Mouse (Mus musculus): ENCODE results near the gene Rasip1. TPM values are rescaled to one million over a fixed set of nuclear protein-coding genes. Genes with fewer than 3 reads are reported as not detected.

Gene Rasip1
- total RNA-seq, 2 experiments from 2014 or later, result 6.1 to 8.0 TPM

DNA sequence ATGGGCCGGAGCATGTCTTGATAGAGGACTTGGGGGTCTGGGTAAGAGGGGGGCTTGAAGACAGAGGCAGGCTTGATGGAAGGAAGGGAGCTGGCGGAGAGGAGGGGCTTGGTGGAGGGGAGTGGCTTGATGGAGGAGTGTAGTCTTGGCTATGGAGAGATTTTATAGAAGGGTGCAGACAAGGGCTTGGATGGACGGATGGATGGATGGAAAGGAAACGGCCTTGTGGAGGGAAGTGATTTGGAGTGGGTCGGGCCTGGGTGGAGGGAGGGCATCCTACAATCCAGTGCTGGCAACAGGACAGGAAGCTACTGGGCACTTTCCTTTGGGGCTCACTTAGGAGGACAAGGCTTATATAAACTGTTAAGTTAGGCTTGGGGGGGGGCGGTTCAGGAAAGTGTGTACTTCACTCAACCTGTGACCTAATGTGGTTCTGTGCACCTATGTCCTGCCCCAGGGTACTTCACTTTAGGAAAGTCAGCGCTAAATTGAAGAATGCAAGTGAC, 664 bp upstream of the Rasip1 start:
- peak overlapping the region; percentile 21; the same call in 1 of the 2 replicates for H3K27ac ChIP-seq
- H3K4me3 ChIP-seq, result no peak overlapping the region
- TF ChIP-seq CTCF (IDR thresholded peaks at IDR 0.05), result no peak
- intact Hi-C loops (cut with DNase I), result no loop called here
- DNase-seq (ENCODE audit: extremely low spot score in 1 of 2, low spot score in 2 of 2), result no peak

DNA sequence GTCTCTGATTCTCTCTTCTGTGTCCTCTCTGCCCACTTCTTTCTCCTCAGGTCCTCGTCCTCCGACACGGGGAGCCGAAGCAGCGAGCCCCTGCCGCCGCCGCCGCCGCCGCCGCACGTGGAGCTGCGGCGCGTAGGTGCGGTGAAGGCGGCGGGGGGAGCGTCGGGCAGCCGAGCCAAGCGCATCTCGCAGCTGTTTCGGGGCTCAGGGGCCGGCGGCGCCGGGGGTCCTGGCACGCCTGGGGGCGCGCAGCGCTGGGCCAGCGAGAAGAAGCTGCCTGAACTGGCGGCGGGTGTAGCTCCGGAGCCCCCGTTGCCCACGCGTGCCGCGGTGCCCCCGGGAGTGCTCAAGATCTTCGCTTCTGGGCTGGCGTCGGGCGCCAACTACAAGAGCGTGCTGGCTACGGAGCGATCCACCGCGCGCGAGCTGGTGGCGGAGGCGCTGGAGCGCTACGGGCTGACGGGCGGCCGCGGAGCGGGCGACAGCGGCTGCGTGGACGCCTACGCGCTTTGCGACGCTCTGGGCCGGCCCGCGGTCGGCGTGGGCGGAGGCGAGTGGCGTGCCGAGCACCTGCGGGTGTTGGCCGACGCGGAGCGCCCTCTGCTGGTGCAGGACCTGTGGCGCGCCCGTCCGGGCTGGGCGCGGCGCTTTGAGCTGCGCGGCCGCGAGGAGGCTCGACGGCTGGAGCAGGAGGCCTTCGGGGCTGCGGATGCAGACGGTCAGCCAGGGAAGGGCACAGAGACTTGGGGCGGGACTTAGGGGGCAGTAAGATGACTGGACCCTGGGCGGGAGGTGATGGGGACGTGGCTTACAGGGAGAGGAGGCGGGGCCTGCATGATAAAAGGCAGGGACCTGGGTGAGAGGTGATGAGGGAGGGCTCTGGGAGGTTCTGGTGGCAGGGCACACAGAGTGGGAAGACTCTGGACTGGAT, 1.3 kb downstream of the Rasip1 start:
- DNase-seq (ENCODE audit: extremely low spot score in 1 of 2, low spot score in 2 of 2), result peak; percentile 87
- H3K27ac ChIP-seq, result peak overlapping the region; percentile 84
- peak; percentile 93 for TF ChIP-seq CTCF (IDR thresholded peaks at IDR 0.05)
- intact Hi-C loops (cut with DNase I), result no loop called here
- peak overlapping the region; percentile 46 for H3K4me3 ChIP-seq

DNA sequence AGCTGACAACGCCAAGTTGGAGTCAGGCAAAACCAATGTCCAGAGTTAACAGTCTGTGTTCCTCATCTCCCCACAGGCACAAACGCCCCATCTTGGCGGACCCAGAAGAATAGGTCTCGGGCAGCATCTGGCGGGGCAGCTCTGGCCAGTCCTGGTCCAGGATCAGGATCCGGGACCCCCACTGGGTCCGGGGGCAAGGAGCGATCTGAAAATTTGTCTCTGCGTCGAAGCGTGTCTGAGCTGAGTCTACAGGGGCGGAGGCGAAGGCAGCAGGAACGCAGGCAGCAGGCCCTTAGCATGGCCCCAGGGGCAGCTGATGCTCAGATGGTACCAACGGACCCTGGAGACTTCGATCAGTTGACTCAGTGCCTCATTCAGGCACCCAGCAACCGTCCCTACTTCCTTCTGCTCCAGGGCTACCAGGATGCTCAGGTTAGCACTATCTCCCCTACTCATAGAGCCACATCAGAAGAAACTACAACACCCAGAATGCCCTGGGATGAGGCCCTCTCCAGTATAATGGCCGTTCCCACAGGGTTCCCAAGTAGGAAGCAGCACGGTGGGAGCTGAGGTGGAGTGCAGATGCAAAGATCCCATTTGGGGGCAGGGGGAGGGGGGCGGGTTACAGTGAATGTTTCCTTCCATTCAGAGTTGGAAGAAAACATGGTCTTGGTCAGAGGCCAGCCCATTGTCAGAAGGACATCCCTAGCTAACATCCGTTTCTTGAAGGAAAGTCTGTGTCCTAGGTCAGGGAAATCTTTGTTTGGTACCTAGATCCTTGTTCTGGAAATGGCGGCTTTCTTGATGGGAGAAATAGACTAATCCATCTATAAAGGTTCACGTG, 3.0 kb downstream of the Rasip1 start:
- Histone ChIP-seq H3K27ac (no peak overlapping the region), H3K4me3 (no peak overlapping the region)
- no peak for TF ChIP-seq CTCF (IDR thresholded peaks at IDR 0.05)
- intact Hi-C loops (cut with DNase I), result no loop called here
- no peak for DNase-seq (ENCODE audit: extremely low spot score in 1 of 2, low spot score in 2 of 2)

DNA sequence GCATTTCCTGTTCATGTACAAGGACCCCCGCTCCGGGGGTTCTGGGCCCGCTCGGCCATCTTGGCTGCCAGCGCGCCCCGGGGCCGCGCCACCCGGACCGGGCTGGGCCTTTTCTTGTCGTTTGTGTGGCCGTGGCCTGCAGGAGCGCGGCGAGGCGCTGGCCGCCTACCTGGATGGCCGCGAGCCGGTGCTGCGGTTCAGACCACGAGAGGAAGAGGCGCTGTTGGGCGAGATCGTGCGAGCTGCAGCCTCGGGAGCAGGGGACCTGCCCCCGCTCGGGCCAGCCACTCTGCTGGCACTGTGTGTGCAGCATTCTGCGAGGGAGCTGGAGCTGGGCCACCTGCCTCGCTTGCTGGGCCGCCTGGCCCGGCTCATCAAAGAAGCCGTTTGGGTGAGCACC, 5.2 kb downstream of the Rasip1 start:
- DNase-seq (ENCODE audit: extremely low spot score in 1 of 2, low spot score in 2 of 2), result peak in 1 of 2 experiments; percentile 36
- peak overlapping the region; percentile 64 for H3K27ac ChIP-seq
- peak overlapping the region; percentile 34 for H3K4me3 ChIP-seq
- TF ChIP-seq CTCF (IDR thresholded peaks at IDR 0.05), result peak; percentile 44
- intact Hi-C loops (cut with DNase I), result no loop called here

DNA sequence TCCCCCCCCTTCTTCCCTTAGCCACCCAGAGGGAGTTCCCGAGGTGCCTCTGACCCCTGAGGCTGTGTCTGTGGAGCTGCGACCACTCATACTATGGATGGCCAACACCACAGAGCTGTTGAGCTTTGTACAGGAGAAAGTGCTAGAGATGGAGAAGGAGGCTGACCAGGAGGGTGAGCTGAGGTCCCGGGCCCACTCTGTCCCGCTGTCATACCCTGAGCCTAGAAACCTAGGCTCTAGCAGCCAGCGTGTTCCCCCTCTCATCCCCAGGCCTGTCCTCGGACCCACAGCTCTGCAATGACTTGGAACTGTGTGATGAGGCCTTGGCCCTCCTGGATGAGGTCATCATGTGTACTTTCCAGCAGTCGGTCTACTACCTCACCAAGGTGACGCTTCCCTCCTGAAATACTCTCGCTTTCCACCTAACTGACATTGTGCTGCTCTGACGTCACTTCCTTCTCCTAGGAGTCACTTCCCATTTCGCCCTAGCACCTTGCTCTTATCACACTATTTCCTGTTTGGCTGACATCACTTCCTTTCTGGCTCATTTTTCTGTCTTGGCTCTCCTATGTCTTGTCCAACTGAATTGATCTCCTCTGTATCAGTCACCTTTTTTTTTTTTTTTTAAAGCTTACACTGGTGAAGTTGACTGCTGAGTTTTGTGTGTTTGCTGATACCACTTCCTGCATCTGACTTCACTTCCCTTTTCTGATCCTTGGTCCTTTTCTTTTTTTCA, 7.8 kb downstream of the Rasip1 start:
- H3K27ac ChIP-seq, result no peak overlapping the region
- intact Hi-C loops (cut with DNase I), result no loop called here
- no peak overlapping the region for H3K4me3 ChIP-seq
- no peak for DNase-seq (ENCODE audit: extremely low spot score in 1 of 2, low spot score in 2 of 2)
- TF ChIP-seq CTCF (IDR thresholded peaks at IDR 0.05), result no peak

DNA sequence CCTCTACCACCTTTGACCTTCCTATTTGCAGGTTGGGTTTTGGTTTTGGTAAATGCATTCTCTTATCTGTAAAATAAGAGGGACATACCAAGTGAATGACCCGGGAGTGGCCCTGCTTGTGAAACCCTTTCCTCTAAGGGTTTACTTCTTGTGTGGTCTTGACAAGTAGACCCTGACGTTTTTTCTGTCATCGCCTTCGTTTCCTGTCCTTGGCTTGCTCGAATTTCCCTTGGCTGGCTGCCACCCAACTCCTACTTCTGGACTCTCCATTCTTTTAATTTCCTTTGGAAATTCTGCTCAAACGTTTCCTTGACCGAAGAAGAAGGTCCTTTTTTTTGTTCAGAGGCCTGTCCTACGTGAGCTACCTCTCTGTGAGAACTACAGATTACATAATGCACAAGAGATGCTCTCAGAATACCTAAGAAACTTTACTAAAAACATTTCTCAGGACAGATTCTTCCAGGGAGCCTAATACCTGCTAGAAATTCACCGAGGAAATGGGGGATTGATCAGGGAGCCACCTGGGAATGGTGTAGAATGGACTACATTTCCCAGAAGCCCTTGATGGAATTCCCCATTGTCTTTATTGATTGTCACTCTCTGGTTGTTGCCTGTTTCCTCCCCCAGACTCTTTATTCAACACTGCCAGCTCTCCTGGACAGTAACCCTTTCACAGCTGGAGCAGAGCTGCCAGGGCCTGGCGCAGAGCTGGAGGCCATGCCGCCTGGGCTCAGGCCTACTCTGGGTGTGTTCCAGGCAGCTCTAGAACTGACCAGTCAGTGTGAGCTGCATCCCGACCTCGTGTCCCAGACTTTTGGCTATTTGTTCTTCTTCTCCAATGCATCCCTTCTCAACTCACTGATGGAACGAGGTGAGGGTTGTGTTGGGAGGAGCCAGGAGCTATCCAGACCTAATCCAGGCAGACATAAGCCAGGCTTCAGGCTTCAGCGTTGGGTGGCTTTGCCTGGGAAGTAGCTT, 8.7 kb downstream of the Rasip1 start:
- intact Hi-C loops (cut with DNase I), result no loop called here
- no peak for DNase-seq (ENCODE audit: extremely low spot score in 1 of 2, low spot score in 2 of 2)
- no peak overlapping the region for H3K4me3 ChIP-seq
- H3K27ac ChIP-seq, result no peak overlapping the region
- no peak for TF ChIP-seq CTCF (IDR thresholded peaks at IDR 0.05)

DNA sequence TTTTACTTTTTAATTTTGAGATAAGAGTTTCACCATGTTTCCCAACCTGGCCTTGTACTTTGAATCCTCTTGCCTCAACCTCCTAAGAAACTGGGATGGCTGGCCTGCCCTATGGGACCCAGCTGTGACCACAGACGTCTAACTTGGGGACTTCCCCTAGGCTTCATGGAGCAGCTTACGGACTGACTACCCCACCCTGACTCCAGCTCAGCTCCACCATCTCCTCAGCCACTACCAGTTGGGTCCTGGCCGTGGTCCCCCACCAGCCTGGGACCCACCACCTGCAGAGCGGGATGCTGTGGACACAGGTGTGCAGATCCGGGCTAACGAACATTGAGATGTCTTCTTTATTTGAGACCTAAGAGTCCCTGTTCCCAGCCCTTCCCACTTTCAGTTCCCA, 10.4 kb downstream of the Rasip1 start:
- Histone ChIP-seq H3K4me3 (peak overlapping the region; percentile 43), H3K27ac (no peak overlapping the region; the same call in 1 of the 2 replicates)
- no peak for TF ChIP-seq CTCF (IDR thresholded peaks at IDR 0.05)
- intact Hi-C loops (cut with DNase I), result no loop called here
- DNase-seq (ENCODE audit: extremely low spot score in 1 of 2, low spot score in 2 of 2), result no peak

DNA sequence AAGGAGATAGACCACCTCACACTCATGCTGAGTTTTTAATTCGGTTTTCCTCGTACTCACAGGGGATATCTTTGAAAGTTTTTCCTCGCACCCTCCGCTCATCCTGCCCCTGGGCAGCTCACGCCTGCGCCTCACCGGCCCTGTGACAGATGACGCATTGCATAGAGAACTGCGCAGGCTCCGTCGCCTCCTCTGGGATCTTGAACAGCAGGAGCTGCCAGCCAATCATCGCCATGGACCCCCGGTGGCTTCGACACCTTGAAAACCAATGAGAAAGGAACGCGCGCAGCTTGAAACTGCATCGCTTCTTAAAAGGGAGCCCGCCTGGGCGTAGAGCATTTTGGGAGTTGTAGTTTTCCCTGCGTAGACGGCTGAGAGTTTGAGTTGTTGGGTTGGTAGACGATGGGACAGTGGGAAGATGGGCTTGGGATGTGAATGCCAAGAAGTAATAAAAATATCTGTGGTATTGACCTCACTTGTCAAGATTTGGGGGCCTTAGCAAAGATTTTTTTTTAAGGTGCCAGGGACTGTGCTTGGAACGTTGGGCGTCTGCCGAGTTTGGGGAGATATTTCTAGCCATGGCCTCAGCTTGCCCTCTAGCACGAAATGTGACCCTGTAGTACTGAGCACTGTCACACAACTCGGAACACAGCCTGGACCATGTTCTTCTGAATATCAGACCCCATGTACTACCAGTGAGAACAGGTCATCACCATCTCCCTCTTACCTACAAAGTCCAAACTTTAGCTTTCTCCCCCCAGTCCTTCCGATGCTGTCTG, 11.5 kb downstream of the Rasip1 start:
- intact Hi-C loops (cut with DNase I), result no loop called here
- peak; percentile 93 to 94 for DNase-seq (ENCODE audit: extremely low spot score in 1 of 2, low spot score in 2 of 2)
- no peak for TF ChIP-seq CTCF (IDR thresholded peaks at IDR 0.05)
- Histone ChIP-seq H3K27ac (peak overlapping the region; percentile 67), H3K4me3 (peak overlapping the region; percentile 43)

DNA sequence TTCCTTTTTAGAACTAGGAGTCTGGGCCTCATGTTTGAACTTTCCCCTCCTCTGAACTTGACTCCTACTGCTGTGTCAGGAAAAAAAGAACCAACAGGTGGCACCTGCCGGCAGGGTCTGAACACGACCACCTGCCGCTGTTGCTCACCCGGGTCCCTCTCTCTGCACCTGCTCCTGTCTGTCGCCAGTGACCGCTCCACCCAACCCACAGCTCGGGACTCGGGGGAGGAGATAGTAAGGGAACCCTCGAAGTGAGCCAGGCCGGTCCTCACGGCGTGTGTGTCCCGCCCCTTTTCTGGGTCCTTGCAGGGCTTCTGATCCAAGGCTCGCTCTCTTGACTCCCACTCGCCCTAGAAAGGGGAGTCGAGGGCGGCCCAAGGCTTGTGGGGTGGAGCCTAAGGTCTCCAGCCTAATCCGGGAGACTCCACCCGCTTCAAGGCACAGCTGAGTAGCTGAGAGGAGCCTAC, 12.3 kb downstream of the Rasip1 start, which contains the start of gene Mamstr:
Mamstr (plus strand) TSS at position 417 of the 467 bp plus-strand sequence.
- DNase-seq (ENCODE audit: extremely low spot score in 1 of 2, low spot score in 2 of 2), result no peak
- intact Hi-C loops (cut with DNase I), result no loop called here
- no peak for TF ChIP-seq CTCF (IDR thresholded peaks at IDR 0.05)
- H3K27ac ChIP-seq, result peak within 1 kb of the TSS; percentile 44; the same call in 1 of the 2 replicates
- no peak within 1 kb of the TSS for H3K4me3 ChIP-seq
